Mouse (Mus musculus) CH12.LX (cell line): Measurements from ENCODE around the gene Ccdc172.
A peak's percentile ranks its signal among the peaks of the same experiment; 100 is the strongest.

Experiments used
- CTCF ChIP-seq, 2 experiments: IDR thresholded peaks in 1 of 2; conservative IDR thresholded peaks in 1 of 2; 2 replicates each; pipeline ENCODE4 v1.5.1; 2011 to 2012; ENCODE audit warnings: low read depth in 2 of 2, low read length in 2 of 2, improper control_type of control experiment in 1 of 2, inconsistent platforms in 1 of 2, mild to moderate bottlenecking in 1 of 2, moderate library complexity in 1 of 2
- ELF1 ChIP-seq: IDR thresholded peaks from 2 replicates; pipeline ENCODE4 v1.6.1; 2014; ENCODE audit warnings: low read depth, mild to moderate bottlenecking, inconsistent platforms, low read length, improper control_type of control experiment
- GABPA ChIP-seq: IDR thresholded peaks from 2 replicates; pipeline ENCODE4 v1.6.1; 2012; ENCODE audit warnings: low read depth, low read length, improper control_type of control experiment, inconsistent platforms; ENCODE audit not compliant: insufficient replicate concordance
- POLR2A ChIP-seq: IDR thresholded peaks from 2 replicates; pipeline ENCODE4 v1.6.1; 2011; ENCODE audit warnings: low read depth, mild to moderate bottlenecking, improper control_type of control experiment, low read length
- USF2 ChIP-seq: conservative IDR thresholded peaks from 2 replicates; pipeline ENCODE4 v1.6.1; 2011; ENCODE audit warnings: low read depth, low read length, improper control_type of control experiment

GRCm38 (mm10) chr19:58469421-58469820 is 42.4 kb upstream of the Ccdc172 start:
- TF ChIP-seq CTCF (conservative IDR thresholded peaks at IDR 0.05 in 1 of 2, IDR thresholded peaks at IDR 0.05 in 1 of 2; ENCODE audit: low read depth in 2 of 2, low read length in 2 of 2) (peak; percentile 68 to 86), GABPA (no peak), USF2 (no peak), POLR2A (no peak), ELF1 (no peak)
